Mouse (Mus musculus): ENCODE results near the gene Hist2h3b.

GRCm38 (mm10) chr3:96230910-96231757 lies 37.3 kb upstream of the Hist2h3b start:
- TF ChIP-seq CTCF (IDR thresholded peaks at IDR 0.05; ENCODE audit: borderline replicate concordance, insufficient read depth, low read length) (no peak), POLR2A (IDR thresholded peaks at IDR 0.05; ENCODE audit: low read depth, low read length) (no peak)

Measured in embryonic fibroblast, embryonic 13.5 days (primary cell).